Mouse (Mus musculus): Measurements from ENCODE around the gene Asb17. TPM values are rescaled to one million over a fixed set of nuclear protein-coding genes. Genes with fewer than 3 reads are reported as not detected.
A peak's percentile ranks its signal among the peaks of the same experiment; 100 is the strongest.

Asb17 gene
- total and polyA plus RNA-seq, 2 experiments: not detected

GRCm38 (mm10) chr3:153904586-153904985, 60.6 kb downstream of the Asb17 start:
- 46% methylated on average over 6 of the region's 6 CpGs for WGBS
- TF ChIP-seq CTCF (IDR thresholded peaks at IDR 0.05; ENCODE audit: low read depth, low read length) (peak; percentile 84), POLR2A (IDR thresholded peaks at IDR 0.05; ENCODE audit: extremely low read depth, insufficient read depth, low read length) (no peak)
- Histone ChIP-seq H3K4me1 (ENCODE audit: control insufficient read depth, insufficient read depth, low read length) (peaks cover 5% of the 10 kb centered on the region), H3K27ac (replicated peaks; ENCODE audit: insufficient read depth, low read depth, low read length) (no peak overlapping the region), H3K4me3 (ENCODE audit: insufficient read depth, low read depth, low read length) (no peak overlapping the region), H3K9ac (ENCODE audit: low read depth, low read length) (no peak overlapping the region), H3K79me2 (ENCODE audit: control insufficient read depth, insufficient read depth, low read length) (no peaks in the 10 kb centered on the region; the same call in 1 of the 2 replicates), H3K36me3 (ENCODE audit: control insufficient read depth, insufficient read depth, low read length) (peaks cover 41% of the 10 kb centered on the region), H3K27me3 (ENCODE audit: control insufficient read depth, insufficient read depth, low read length) (no peaks in the 10 kb centered on the region)
- peak; percentile 66 for DNase-seq (ENCODE audit: extremely low read depth, low read depth, low spot score)

Other genes starting within 250 kb of the Asb17 start
- gene St6galnac3, start 119.0 kb upstream of the Asb17 start, total RNA-seq (2014; rRNA removed): 0.83 and 2.3 TPM in 2 replicates
- 0.24 and 0.26 TPM in 2 replicates for gene St6galnac3, start 119.0 kb upstream of the Asb17 start, polyA plus RNA-seq (2012; rRNA removed)
- gene Msh4, start 61.9 kb downstream of the Asb17 start, total RNA-seq (2014; rRNA removed): 0.07 and 0.09 TPM in 2 replicates
- not detected in 2 replicates for gene Msh4, start 61.9 kb downstream of the Asb17 start, polyA plus RNA-seq (2012; rRNA removed)
- 57.5 and 57.8 TPM in 2 replicates for gene Rabggtb, start 68.8 kb downstream of the Asb17 start, total RNA-seq (2014; rRNA removed)
- gene Rabggtb, start 68.8 kb downstream of the Asb17 start, polyA plus RNA-seq (2012; rRNA removed): 26.7 and 38.6 TPM in 2 replicates
- gene Acadm, start 100.4 kb downstream of the Asb17 start, total RNA-seq (2014; rRNA removed): 320 and 383 TPM in 2 replicates
- 91.8 and 151 TPM in 2 replicates for gene Acadm, start 100.4 kb downstream of the Asb17 start, polyA plus RNA-seq (2012; rRNA removed)
- gene Slc44a5, start 129.2 kb downstream of the Asb17 start, total RNA-seq (2014; rRNA removed): not detected in 2 replicates
- gene Slc44a5, start 129.2 kb downstream of the Asb17 start, polyA plus RNA-seq (2012; rRNA removed): not detected in 2 replicates

All from liver, adult 2 months (tissue).